Mouse (Mus musculus) left cerebral cortex, postnatal 25 days (tissue): Measurements from ENCODE around the gene Anapc16. TPM values are rescaled to one million over a fixed set of nuclear protein-coding genes. Genes with fewer than 3 reads are reported as not detected.

Experiments used
- DNase-seq, 2 experiments: peaks; one replicate each; pipeline ENCODE4 v3.0.0; 2022; ENCODE audit warnings: low spot score in 2 of 2, mixed read lengths in 1 of 2
- intact Hi-C: fragments of 180-260 bp; cut with DNase I; formaldehyde crosslinking; loops from one replicate; pipeline ENCODE4 v1.15.1; 2025
- total RNA-seq, 2 experiments: library from RNA; stranded (reverse); gene quantifications; 2 replicates each; pipeline ENCODE4 v1.2.3; 2021

The Anapc16 gene
- total RNA-seq, result 10 to 100 TPM; 62.9 to 63.5 TPM

DNA sequence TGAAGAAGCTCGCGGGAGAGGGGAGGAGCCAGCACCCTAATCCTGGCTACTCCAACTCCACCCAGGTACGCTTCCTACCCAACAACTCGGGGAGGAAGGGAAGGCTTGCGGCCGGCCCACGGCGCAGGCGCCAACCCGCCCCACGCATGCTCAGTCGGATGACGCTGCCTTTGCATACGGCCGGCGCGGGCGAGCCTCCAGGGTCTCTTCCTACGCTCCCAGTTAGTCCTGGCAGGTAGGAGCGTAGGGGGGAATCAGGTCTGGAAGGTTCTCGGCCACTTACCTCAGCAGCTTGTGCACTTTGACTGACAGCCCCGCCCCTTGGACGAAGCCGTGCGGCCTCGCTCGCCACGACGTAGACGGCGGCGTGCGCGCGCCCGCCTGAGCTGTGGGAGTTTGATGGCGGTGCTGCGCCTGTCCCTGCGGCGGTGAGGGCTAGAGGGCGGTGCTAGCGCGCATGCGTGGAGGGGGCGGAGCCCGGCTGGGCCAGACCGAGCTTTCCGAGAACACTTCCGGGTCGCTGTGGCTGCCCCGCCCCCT, at the start of gene Anapc16, which contains the start of gene Ascc1:
Gene Anapc16 (minus strand): TSS at position 463 of the 540 bp plus-strand sequence.
Gene Ascc1 (plus strand): TSS at position 133 of the 540 bp plus-strand sequence.
- intact Hi-C loops, result loop anchor here (2.0 to 10.0 kb wide), 6 partner anchors 50 to 242 kb away; partner anchors contain the start of gene Spock2

DNA sequence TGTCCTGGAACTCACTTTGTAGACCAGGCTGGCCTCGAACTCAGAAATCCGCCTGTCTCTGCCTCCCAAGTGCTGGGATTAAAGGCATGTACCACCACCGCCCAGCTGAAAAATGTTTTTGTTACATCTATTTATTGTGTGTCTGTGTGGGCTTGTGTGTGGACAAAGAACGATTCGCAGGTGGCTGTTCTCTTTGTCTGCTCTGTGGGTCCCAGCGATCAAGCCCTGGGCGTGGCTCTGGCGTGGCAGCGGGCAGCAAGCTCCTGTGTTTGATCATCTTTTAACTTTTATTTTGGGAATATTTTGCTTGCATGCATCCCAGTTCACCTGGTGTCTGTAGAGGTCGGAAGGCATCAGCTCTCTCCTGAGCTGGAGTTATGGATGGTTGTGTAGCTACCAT, 47.6 kb upstream of the Anapc16 start:
- DNase-seq, result no peak
- intact Hi-C loops, result no loop called here

More for the DNA sequence above, at the start of gene Anapc16, which contains the start of gene Ascc1:
- DNase-seq, result peak; percentile 97 to 98

DNA sequence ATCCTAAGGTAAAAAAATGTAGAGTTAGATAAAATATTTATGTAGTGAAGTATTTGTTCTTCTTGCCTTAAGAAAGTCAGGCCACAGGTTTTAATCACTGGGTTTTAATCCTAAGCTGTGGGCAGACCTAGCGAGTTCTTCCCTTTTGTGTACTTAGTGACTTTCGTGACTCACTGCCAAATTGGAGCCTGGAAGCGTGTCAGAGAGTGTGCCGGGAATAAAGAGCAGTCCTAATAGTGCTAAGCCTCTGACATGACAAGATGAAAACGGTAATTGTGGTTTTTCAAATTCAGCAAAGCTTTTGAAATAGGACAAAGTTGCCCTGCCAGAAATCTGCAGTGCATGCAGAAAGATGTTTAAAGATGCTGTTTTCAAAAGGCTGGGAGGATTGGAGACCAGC, 43.8 kb upstream of the Anapc16 start:
- DNase-seq, result peak; percentile 28 to 61

DNA sequence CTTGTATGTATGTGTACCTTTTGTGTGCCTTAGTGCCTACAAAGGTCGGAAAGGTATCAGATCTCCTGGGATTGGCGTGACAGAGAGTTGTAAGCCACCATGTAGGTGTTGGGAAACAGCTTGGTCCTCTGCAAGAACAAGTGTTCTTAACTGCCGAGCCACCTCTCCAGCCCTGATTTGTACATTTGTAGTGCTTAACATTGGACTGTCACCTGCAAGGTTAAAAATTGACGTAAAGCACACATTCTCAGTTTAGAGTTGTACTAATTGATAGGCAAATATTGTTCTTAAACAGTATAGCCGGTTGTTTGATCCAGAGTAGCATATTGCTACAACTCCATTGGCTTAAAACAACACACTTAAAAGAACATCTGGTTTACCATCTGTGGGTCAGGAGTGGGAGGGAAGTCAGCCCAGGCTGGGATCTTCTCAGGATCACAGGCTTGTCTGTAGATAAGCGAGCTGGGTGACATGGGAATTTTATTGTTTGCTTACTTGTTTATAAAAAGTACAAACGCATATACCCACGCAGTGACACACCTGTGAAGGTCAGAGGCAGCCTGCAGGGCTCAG, 39.5 kb upstream of the Anapc16 start:
- intact Hi-C loops, result no loop called here
- no peak for DNase-seq

More for the DNA sequence above, 43.8 kb upstream of the Anapc16 start:
- intact Hi-C loops, result no loop called here

DNA sequence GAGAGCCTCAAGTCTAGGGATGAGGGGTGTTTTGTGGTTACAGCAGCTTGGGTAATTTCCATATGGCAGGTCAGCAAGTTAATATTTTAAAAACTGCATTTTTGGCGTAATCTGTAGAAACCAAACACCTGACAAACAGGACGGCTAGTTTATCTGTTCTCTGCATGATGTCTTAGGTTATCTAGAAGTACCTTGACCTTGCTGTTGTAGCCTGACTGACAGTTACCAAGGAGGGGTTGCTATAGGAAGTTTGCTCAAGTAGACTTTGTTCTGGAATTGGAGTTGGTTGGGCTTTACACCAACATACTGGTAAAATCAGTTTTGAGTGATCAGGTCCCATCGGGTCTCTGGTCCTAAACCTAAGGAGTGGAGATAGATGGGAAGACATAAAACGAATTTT, 32.8 kb upstream of the Anapc16 start:
- no peak for DNase-seq
- intact Hi-C loops, result no loop called here

DNA sequence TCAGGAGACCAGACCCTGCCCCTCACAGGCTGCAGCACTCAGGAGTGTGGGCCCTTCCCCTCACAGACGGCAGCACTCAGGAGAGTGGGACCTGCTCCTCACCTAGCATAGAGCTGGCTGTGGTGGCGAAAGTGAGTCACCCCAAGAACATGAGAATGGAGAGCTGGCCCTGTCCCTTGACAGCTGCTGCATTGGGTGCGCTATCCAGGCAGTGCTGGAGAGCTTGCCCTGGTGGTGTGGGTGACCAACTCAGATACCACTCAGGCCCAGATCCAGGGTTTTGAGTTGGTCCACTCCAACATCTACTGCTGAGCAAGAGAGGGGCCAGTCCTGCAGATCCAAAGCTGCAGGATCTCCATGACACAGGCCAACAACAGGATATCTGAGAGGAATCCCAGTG, 31.7 kb upstream of the Anapc16 start:
- intact Hi-C loops, result no loop called here
- DNase-seq, result no peak

GRCm38 (mm10) chr10:60033064-60033463, 30.1 kb upstream of the Anapc16 start:
- intact Hi-C loops, result no loop called here
- DNase-seq, result no peak

GRCm38 (mm10) chr10:60032622-60033021, 29.7 kb upstream of the Anapc16 start:
- DNase-seq, result no peak
- intact Hi-C loops, result no loop called here

GRCm38 (mm10) chr10:60031985-60032384, 29.1 kb upstream of the Anapc16 start:
- no peak for DNase-seq
- intact Hi-C loops, result no loop called here

GRCm38 (mm10) chr10:60031562-60031961, 28.6 kb upstream of the Anapc16 start:
- no peak for DNase-seq
- intact Hi-C loops, result no loop called here

- no peak for DNase-seq
- intact Hi-C loops, result no loop called here
These were observed 26.5 kb upstream of the Anapc16 start for GRCm38 (mm10) chr10:60029387-60029786.

DNA sequence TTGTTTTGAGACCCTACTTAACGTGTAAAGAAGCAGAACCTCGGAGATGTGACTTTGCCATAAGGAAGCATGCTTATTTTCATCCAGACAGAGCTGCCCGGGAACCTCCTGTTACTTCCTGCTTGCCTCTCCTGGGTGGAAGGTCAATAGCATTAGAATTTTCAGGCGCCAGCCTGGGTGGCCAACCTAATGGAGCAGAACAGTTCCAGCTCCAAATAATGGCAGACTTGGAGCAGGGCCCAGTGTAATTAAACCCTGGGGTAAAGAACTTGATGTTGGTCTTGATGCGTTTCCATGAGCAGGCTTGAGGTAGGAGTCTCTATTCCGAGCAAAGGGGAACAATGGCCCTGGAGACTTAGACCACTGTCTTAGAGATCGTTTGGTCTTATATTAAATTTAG, 26.0 kb upstream of the Anapc16 start:
- intact Hi-C loops, result no loop called here
- peak in 1 of 2 experiments; percentile 7 for DNase-seq

DNA sequence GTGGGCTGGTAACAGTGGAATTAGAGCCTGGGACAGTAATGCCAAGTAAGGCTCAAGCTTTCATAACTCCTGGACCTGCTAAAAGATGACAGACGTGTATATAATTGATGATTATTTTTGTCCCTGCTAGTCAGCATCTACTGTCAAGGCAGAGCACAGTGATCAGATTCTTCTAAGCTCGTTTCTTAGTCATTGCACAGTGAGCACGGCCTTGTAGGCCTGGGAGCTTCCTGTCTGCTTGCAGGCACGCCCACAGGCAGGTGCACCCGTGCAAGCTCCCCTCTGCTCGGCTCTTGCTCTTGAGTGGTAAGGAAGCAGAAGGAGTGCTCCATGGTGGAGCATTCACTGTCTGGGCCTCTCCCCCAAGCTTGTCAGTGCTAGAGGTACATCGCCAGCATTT, 25.2 kb upstream of the Anapc16 start:
- peak in 1 of 2 experiments; percentile 17 for DNase-seq
- intact Hi-C loops, result no loop called here

DNA sequence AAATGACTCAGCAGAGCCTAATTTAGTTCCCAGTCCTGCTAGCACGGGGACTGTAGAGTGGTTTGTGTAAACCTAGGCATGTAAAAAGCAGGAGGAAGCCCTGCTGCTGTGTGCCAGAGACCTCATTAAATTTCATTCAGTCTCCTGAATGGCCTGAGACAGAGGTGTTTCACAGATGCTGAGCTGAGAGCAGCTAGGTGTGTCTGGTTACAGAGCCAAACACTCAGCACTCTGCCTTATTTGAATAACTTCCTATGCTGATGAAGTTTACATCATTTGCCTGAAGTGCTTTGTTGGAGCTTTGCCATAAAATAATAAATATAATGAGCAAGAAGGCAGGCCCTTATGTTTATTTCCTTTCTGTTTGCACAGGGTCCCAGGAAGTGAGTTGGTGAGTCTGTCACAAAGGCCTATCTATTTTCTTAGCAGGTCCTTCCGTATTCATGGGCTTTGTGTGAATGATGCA, 24.7 kb upstream of the Anapc16 start:
- intact Hi-C loops, result no loop called here
- peak in 1 of 2 experiments; percentile 21 for DNase-seq

DNA sequence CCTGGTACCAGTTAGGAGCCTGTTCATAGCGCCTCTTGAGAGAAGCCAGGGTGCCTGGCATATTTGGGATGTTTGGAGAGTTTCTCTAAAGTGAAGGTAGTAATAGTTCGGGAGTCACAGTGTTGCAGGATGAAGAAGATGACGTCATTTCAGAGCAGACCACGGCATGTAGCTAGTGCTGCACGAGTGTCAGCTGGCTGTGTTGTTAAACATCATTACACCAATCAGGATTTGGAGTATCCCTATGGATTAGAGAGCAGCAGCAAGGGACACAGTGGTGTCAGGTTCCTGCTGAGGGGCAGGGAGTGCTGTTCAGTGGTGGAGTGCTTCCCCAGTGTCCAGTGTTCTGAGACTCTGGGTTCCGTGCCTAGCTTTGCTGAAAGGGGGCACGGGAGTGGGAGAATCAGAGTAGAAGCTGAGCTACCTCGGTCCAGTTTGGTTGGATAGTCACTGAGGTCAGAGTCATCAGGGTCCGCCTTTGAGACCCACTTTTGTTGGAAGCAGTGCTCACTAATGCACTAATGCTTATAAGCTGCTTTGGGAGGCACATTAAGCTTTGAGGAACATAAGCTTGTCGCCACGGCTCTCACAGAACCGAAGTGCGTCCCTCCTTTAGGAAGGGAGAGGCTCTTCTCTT, 23.9 kb upstream of the Anapc16 start:
- no peak for DNase-seq
- intact Hi-C loops, result no loop called here

DNA sequence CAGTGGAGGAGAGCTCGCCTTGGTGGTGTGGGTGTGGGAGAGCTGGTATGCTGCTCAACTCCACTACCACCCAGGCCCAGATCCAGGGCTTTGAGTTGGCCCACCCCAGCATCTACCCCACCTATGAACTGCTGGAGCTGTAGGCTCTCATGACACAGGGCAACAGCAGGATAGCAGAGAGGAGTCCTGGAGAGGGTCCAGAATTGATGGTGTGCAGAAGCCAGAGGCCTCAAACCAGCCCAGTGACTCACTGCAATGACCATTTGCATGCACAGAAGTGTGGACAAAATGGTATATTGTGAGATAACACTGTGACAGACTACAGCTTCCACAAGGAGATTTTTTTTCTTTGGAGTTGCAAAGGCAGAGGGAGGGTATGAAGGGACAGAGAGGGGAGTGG, 20.8 kb upstream of the Anapc16 start:
- DNase-seq, result no peak
- intact Hi-C loops, result loop anchor here (5.0 kb wide), 1 partner anchor 44 kb away; no protein-coding TSS in a partner anchor

GRCm38 (mm10) chr10:60019299-60019698, 16.4 kb upstream of the Anapc16 start:
- no peak for DNase-seq
- intact Hi-C loops, result no loop called here

DNA sequence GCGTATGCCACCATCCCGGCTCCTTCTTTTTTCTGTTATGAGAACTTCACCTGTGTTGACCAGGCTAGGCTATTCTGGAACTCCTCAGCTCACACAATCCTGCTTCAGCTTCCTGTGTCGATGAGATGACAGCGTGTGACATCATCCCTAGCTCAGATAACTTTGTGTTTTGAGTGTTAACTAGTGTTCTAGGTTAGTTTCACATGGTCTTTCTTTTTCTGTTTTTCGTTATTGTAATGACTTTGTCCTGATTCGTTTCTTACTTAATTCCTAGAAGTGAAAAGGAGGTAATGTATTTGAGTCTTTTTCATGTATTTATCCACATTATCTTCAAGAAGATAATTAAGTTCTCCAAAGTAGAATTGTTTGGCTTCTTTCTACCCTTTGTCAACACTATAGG, 13.3 kb upstream of the Anapc16 start:
- intact Hi-C loops, result no loop called here

DNA sequence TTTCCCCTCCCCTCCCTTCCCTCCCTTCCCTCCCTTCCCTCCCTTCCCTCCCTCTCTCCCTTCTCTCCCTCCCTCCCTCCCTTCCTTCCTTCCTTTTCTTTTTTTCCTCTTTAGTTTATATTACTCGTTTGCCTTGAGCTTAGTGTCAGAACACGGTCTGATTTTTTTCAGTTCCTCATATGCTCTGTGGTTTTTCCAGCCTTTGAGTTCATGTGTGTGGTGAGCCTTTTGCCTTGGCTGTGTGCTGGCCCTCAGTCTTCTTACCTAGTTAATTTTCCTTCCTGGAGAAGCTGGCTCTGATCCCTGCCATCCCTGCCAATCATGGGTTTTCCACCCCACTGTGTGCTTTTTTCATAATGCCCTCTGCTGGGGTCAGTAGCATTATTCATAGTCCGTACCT, 6.2 kb upstream of the Anapc16 start:
- intact Hi-C loops, result loop anchor here (10.0 kb wide), 1 partner anchor 236 kb away; no protein-coding TSS in a partner anchor
- DNase-seq, result no peak

More for the DNA sequence above, 13.3 kb upstream of the Anapc16 start:
- no peak for DNase-seq

- intact Hi-C loops, result loop anchor here (10.0 kb wide), 1 partner anchor 240 kb away; no protein-coding TSS in a partner anchor
- DNase-seq, result no peak
These were observed 2.3 kb upstream of the Anapc16 start for GRCm38 (mm10) chr10:60005264-60005663.

DNA sequence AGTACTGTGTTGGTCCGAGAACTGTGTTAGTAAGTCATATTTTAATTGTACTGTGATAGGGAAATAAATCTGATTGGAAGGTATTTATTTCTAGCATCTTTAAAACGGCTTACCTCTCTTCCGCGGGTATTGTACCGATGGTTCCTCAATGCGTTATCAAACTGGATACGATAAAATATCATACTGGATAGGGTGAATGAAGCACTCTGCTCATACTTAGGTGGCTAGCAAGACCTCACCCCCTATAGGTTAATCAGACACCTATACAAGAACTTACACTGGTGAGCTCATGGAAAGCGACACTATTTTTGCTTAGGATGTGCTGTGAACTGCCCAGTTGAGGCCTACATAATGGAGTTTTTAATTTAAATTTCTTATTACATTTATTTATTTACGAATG, 912 bp upstream of the Anapc16 start:
- intact Hi-C loops, result loop anchor here (2.0 to 10.0 kb wide), 6 partner anchors 51 to 241 kb away; partner anchors contain the start of gene Spock2
- no peak for DNase-seq
